Mouse (Mus musculus): ENCODE results near the gene Rgs13. TPM values are rescaled to one million over a fixed set of nuclear protein-coding genes. Genes with fewer than 3 reads are reported as not detected.

The Rgs13 gene
- not detected in 2 replicates for polyA plus RNA-seq (2015; fragmentation: Nextera tagmentation; extraction: Ambion mirVana)

GRCm38 (mm10) chr1:144177166-144177565 is at the start of gene Rgs13:
TSS of gene Rgs13 (minus strand) at chr1:144177372.
- Histone ChIP-seq H3K9ac (replicated peaks; ENCODE audit: low read length) (no peak within 1 kb of the TSS), H3K4me3 (ENCODE audit: low read length) (no peak within 1 kb of the TSS), H3K36me3 (ENCODE audit: insufficient read depth, low read length) (no peaks in the 10 kb centered on the region), H3K27ac (ENCODE audit: low read length) (no peak within 1 kb of the TSS), H3K4me2 (replicated peaks; ENCODE audit: low read depth, low read length) (no peak within 1 kb of the TSS), H3K9me3 (ENCODE audit: low read length) (no peaks in the 10 kb centered on the region), H3K4me1 (ENCODE audit: insufficient read depth, low read length) (no peaks in the 10 kb centered on the region), H3K27me3 (ENCODE audit: insufficient read depth, low read length) (no peaks in the 10 kb centered on the region)
- 72% methylated on average over 5 of the region's 5 CpGs for WGBS
- ATAC-seq (ENCODE audit: low FRiP score, low TSS enrichment): no peak

- Histone ChIP-seq H3K4me1 (ENCODE audit: insufficient read depth, low read length) (no peaks in the 10 kb centered on the region), H3K4me2 (replicated peaks; ENCODE audit: low read depth, low read length) (no peak overlapping the region), H3K9me3 (ENCODE audit: low read length) (no peaks in the 10 kb centered on the region), H3K27me3 (ENCODE audit: insufficient read depth, low read length) (no peaks in the 10 kb centered on the region), H3K9ac (replicated peaks; ENCODE audit: low read length) (no peak overlapping the region), H3K36me3 (ENCODE audit: insufficient read depth, low read length) (no peaks in the 10 kb centered on the region), H3K27ac (ENCODE audit: low read length) (no peak overlapping the region), H3K4me3 (ENCODE audit: low read length) (no peak overlapping the region)
- no peak for ATAC-seq (ENCODE audit: low FRiP score, low TSS enrichment)
Measured at GRCm38 (mm10) chr1:144215230-144215629, 38.1 kb upstream of the Rgs13 start.

- Histone ChIP-seq H3K9ac (replicated peaks; ENCODE audit: low read length) (no peak overlapping the region), H3K4me3 (ENCODE audit: low read length) (no peak overlapping the region), H3K27me3 (ENCODE audit: insufficient read depth, low read length) (no peaks in the 10 kb centered on the region), H3K4me2 (replicated peaks; ENCODE audit: low read depth, low read length) (no peak overlapping the region), H3K9me3 (ENCODE audit: low read length) (no peaks in the 10 kb centered on the region), H3K4me1 (ENCODE audit: insufficient read depth, low read length) (no peaks in the 10 kb centered on the region), H3K27ac (ENCODE audit: low read length) (no peak overlapping the region), H3K36me3 (ENCODE audit: insufficient read depth, low read length) (no peaks in the 10 kb centered on the region)
- 71% methylated on average over 3 of the region's 3 CpGs for WGBS
- ATAC-seq (ENCODE audit: low FRiP score, low TSS enrichment): no peak
Measured at GRCm38 (mm10) chr1:144210912-144211311, 33.7 kb upstream of the Rgs13 start.

GRCm38 (mm10) chr1:144206281-144207061 is 29.3 kb upstream of the Rgs13 start:
- Histone ChIP-seq H3K4me2 (replicated peaks; ENCODE audit: low read depth, low read length) (no peak overlapping the region), H3K9me3 (ENCODE audit: low read length) (no peaks in the 10 kb centered on the region), H3K36me3 (ENCODE audit: insufficient read depth, low read length) (no peaks in the 10 kb centered on the region), H3K4me1 (ENCODE audit: insufficient read depth, low read length) (no peaks in the 10 kb centered on the region), H3K4me3 (ENCODE audit: low read length) (no peak overlapping the region), H3K27me3 (ENCODE audit: insufficient read depth, low read length) (no peaks in the 10 kb centered on the region), H3K9ac (replicated peaks; ENCODE audit: low read length) (no peak overlapping the region), H3K27ac (ENCODE audit: low read length) (no peak overlapping the region)
- WGBS: 72% methylated on average over 7 of the region's 7 CpGs
- no peak for ATAC-seq (ENCODE audit: low FRiP score, low TSS enrichment)

- H3K4me1 ChIP-seq (ENCODE audit: insufficient read depth, low read length): no peaks in the 10 kb centered on the region
- H3K9me3 ChIP-seq (ENCODE audit: low read length): no peaks in the 10 kb centered on the region
- no peaks in the 10 kb centered on the region for H3K27me3 ChIP-seq (ENCODE audit: insufficient read depth, low read length)
- H3K36me3 ChIP-seq (ENCODE audit: insufficient read depth, low read length): no peaks in the 10 kb centered on the region
- no peak overlapping the region for H3K4me2 ChIP-seq (replicated peaks; ENCODE audit: low read depth, low read length)
- H3K27ac ChIP-seq (ENCODE audit: low read length): no peak overlapping the region
- no peak overlapping the region for H3K4me3 ChIP-seq (ENCODE audit: low read length)
- ATAC-seq (ENCODE audit: low FRiP score, low TSS enrichment): no peak
- WGBS: 85% methylated on average over 2 of the region's 2 CpGs
- H3K9ac ChIP-seq (replicated peaks; ENCODE audit: low read length): no peak overlapping the region
Measured at GRCm38 (mm10) chr1:144204766-144205165, 27.6 kb upstream of the Rgs13 start.

- no peaks in the 10 kb centered on the region for H3K9me3 ChIP-seq (ENCODE audit: low read length)
- H3K36me3 ChIP-seq (ENCODE audit: insufficient read depth, low read length): no peaks in the 10 kb centered on the region
- no peaks in the 10 kb centered on the region for H3K27me3 ChIP-seq (ENCODE audit: insufficient read depth, low read length)
- H3K4me1 ChIP-seq (ENCODE audit: insufficient read depth, low read length): no peaks in the 10 kb centered on the region
- 90% methylated on average over 4 of the region's 4 CpGs for WGBS
- no peak overlapping the region for H3K9ac ChIP-seq (replicated peaks; ENCODE audit: low read length)
- no peak overlapping the region for H3K4me3 ChIP-seq (ENCODE audit: low read length)
- ATAC-seq (ENCODE audit: low FRiP score, low TSS enrichment): no peak
- H3K27ac ChIP-seq (ENCODE audit: low read length): no peak overlapping the region
- H3K4me2 ChIP-seq (replicated peaks; ENCODE audit: low read depth, low read length): no peak overlapping the region
Measured at GRCm38 (mm10) chr1:144202939-144203338, 25.8 kb upstream of the Rgs13 start.

- Histone ChIP-seq H3K4me1 (ENCODE audit: insufficient read depth, low read length) (no peaks in the 10 kb centered on the region), H3K4me2 (replicated peaks; ENCODE audit: low read depth, low read length) (no peak overlapping the region), H3K4me3 (ENCODE audit: low read length) (no peak overlapping the region), H3K36me3 (ENCODE audit: insufficient read depth, low read length) (no peaks in the 10 kb centered on the region), H3K27ac (ENCODE audit: low read length) (no peak overlapping the region), H3K9ac (replicated peaks; ENCODE audit: low read length) (no peak overlapping the region), H3K27me3 (ENCODE audit: insufficient read depth, low read length) (no peaks in the 10 kb centered on the region), H3K9me3 (ENCODE audit: low read length) (no peaks in the 10 kb centered on the region)
- 71% methylated on average over 2 of the region's 2 CpGs for WGBS
- ATAC-seq (ENCODE audit: low FRiP score, low TSS enrichment): no peak
Measured at GRCm38 (mm10) chr1:144200496-144200895, 23.3 kb upstream of the Rgs13 start.

- Histone ChIP-seq H3K27ac (ENCODE audit: low read length) (no peak overlapping the region), H3K9me3 (ENCODE audit: low read length) (no peaks in the 10 kb centered on the region), H3K4me2 (replicated peaks; ENCODE audit: low read depth, low read length) (no peak overlapping the region), H3K4me3 (ENCODE audit: low read length) (no peak overlapping the region), H3K27me3 (ENCODE audit: insufficient read depth, low read length) (no peaks in the 10 kb centered on the region), H3K9ac (replicated peaks; ENCODE audit: low read length) (no peak overlapping the region), H3K4me1 (ENCODE audit: insufficient read depth, low read length) (no peaks in the 10 kb centered on the region), H3K36me3 (ENCODE audit: insufficient read depth, low read length) (no peaks in the 10 kb centered on the region)
- no peak for ATAC-seq (ENCODE audit: low FRiP score, low TSS enrichment)
- 66% methylated on average over 1 of the region's 1 CpGs for WGBS
Measured at GRCm38 (mm10) chr1:144199538-144199937, 22.4 kb upstream of the Rgs13 start.

- WGBS: 30% methylated on average over 3 of the region's 3 CpGs
- Histone ChIP-seq H3K36me3 (ENCODE audit: insufficient read depth, low read length) (no peaks in the 10 kb centered on the region), H3K4me2 (replicated peaks; ENCODE audit: low read depth, low read length) (no peak overlapping the region), H3K27me3 (ENCODE audit: insufficient read depth, low read length) (no peaks in the 10 kb centered on the region), H3K4me1 (ENCODE audit: insufficient read depth, low read length) (no peaks in the 10 kb centered on the region), H3K27ac (ENCODE audit: low read length) (no peak overlapping the region), H3K4me3 (ENCODE audit: low read length) (no peak overlapping the region), H3K9ac (replicated peaks; ENCODE audit: low read length) (no peak overlapping the region), H3K9me3 (ENCODE audit: low read length) (no peaks in the 10 kb centered on the region)
- no peak for ATAC-seq (ENCODE audit: low FRiP score, low TSS enrichment)
Measured at GRCm38 (mm10) chr1:144197684-144198083, 20.5 kb upstream of the Rgs13 start.

GRCm38 (mm10) chr1:144186655-144187396 is 9.7 kb upstream of the Rgs13 start:
- Histone ChIP-seq H3K36me3 (ENCODE audit: insufficient read depth, low read length) (no peaks in the 10 kb centered on the region), H3K9me3 (ENCODE audit: low read length) (no peaks in the 10 kb centered on the region), H3K27me3 (ENCODE audit: insufficient read depth, low read length) (no peaks in the 10 kb centered on the region), H3K9ac (replicated peaks; ENCODE audit: low read length) (no peak overlapping the region), H3K4me1 (ENCODE audit: insufficient read depth, low read length) (no peaks in the 10 kb centered on the region), H3K27ac (ENCODE audit: low read length) (no peak overlapping the region), H3K4me2 (replicated peaks; ENCODE audit: low read depth, low read length) (no peak overlapping the region), H3K4me3 (ENCODE audit: low read length) (no peak overlapping the region)
- ATAC-seq (ENCODE audit: low FRiP score, low TSS enrichment): no peak
- WGBS: 57% methylated on average over 7 of the region's 7 CpGs
